In the genomic region with DNA sequence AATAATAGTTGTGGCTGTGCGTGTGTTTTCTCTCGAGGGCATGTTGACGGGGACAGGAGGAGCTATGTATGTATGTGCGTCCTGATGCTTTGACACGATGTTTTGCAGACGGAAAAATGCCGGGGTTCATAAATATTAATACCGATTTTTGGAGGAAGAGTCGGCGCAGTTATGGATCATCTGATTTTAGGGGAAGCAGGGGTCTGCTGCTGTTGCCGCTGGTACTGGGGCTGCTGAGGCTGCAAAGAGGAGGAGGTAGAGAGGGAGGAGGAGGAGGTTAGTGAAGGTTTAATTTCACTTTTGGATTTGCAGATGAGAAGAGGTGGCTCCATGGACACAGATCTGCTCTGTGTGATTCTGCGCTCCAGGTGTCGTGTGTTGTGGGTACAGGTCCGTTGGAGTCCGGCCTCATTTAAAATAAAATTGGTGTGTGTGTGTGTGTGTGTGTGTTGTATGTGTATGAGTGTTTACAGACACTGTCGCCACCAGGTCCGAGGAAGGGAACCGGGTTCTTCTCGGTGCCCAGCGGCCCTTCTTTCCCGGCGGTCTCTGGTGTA, we compare ENCODE assay signal across 8 mouse cellular contexts. TPM values are rescaled to one million over a fixed set of nuclear protein-coding genes. Genes with fewer than 3 reads are reported as not detected.
A peak's percentile ranks its signal among the peaks of the same experiment; 100 is the strongest.
DNase-seq lines count a peak whose midpoint lies in the region; ATAC-seq and TF ChIP-seq lines count a peak whose summit lies in the region.

No protein-coding gene starts in this region.

- no peak for ATAC-seq in G1E (ENCODE audit: extremely low read depth, insufficient number of reproducible peaks, low FRiP score, poor library complexity, severe bottlenecking)
- no peak; the same call in 1 of the 2 replicates for ATAC-seq in hindbrain, postnatal 0 days
- ATAC-seq in neural tube, embryonic 14.5 days (ENCODE audit: low read depth): no peak; the same call in none of the 2 replicates

- DNase-seq in kidney, adult 2 months: peak; percentile 49
- DNase-seq in kidney, postnatal 4 days: no peak
- DNase-seq in G1E (ENCODE audit: low spot score): no peak
- no peak for DNase-seq in forebrain, embryonic 10.5 days (ENCODE audit: extremely low spot score, low spot score)
- peak; percentile 46 for DNase-seq in hindbrain, postnatal 0 days (ENCODE audit: low spot score)
- peak; percentile 58 for DNase-seq in liver, adult 2 months (ENCODE audit: extremely low read depth, low read depth, low spot score)
- no peak for DNase-seq in cerebellum, postnatal 36 days

- H3K79me2 ChIP-seq in liver, adult 2 months (ENCODE audit: control insufficient read depth, insufficient read depth, low read length): peaks cover 26% of the 10 kb centered on the region

- TF ChIP-seq CTCF in kidney, adult 2 months (conservative IDR thresholded peaks at IDR 0.05; ENCODE audit: insufficient read depth, insufficient read length, low read depth, low read length): no peak
- no peak for TF ChIP-seq CTCF in G1E (IDR thresholded peaks at IDR 0.05; ENCODE audit: low read depth, low read length)
- TF ChIP-seq CTCF in hindbrain, postnatal 0 days (IDR thresholded peaks at IDR 0.05; ENCODE audit: low read depth): no peak
- no peak for TF ChIP-seq CTCF in liver, adult 2 months (IDR thresholded peaks at IDR 0.05; ENCODE audit: low read depth, low read length)

- no peaks in the 10 kb centered on the region for H3K27me3 ChIP-seq in kidney, adult 2 months (replicated peaks; ENCODE audit: control insufficient read depth, insufficient read depth, low read length)
- no peaks in the 10 kb centered on the region for H3K27me3 ChIP-seq in G1E (ENCODE audit: insufficient read depth, low read length)
- no peaks in the 10 kb centered on the region for H3K27me3 ChIP-seq in forebrain, embryonic 10.5 days (ENCODE audit: poor library complexity, severe bottlenecking)
- H3K27me3 ChIP-seq in hindbrain, postnatal 0 days (ENCODE audit: insufficient read depth, low read length): no peaks in the 10 kb centered on the region
- H3K27me3 ChIP-seq in liver, adult 2 months (ENCODE audit: control insufficient read depth, insufficient read depth, low read length): no peaks in the 10 kb centered on the region
- no peaks in the 10 kb centered on the region for H3K27me3 ChIP-seq in neural tube, embryonic 14.5 days (ENCODE audit: control insufficient read depth, insufficient read depth, low read length)

- peaks cover 4% of the 10 kb centered on the region for H3K4me1 ChIP-seq in kidney, adult 2 months (ENCODE audit: control insufficient read depth, insufficient read depth, low read length)
- peaks cover 43% of the 10 kb centered on the region for H3K4me1 ChIP-seq in G1E (ENCODE audit: insufficient read depth, low read depth, low read length)
- peaks cover 28% of the 10 kb centered on the region for H3K4me1 ChIP-seq in forebrain, embryonic 10.5 days
- peaks cover 9% of the 10 kb centered on the region for H3K4me1 ChIP-seq in hindbrain, postnatal 0 days (ENCODE audit: insufficient read depth, low read length)
- peaks cover 13% of the 10 kb centered on the region; the same call in 1 of the 2 replicates for H3K4me1 ChIP-seq in liver, adult 2 months (ENCODE audit: control insufficient read depth, insufficient read depth, low read length)
- H3K4me1 ChIP-seq in neural tube, embryonic 14.5 days (ENCODE audit: control insufficient read depth, insufficient read depth, low read length): peaks cover 5% of the 10 kb centered on the region

- H3K4me2 ChIP-seq in hindbrain, postnatal 0 days (ENCODE audit: low read depth, low read length): peak overlapping the region; percentile 87
- H3K4me2 ChIP-seq in neural tube, embryonic 14.5 days (ENCODE audit: low read depth, low read length): peak overlapping the region; percentile 84

- TF ChIP-seq POLR2A in kidney, adult 2 months (IDR thresholded peaks at IDR 0.05; ENCODE audit: low read depth, low read length): no peak
- TF ChIP-seq POLR2A in liver, adult 2 months (IDR thresholded peaks at IDR 0.05; ENCODE audit: extremely low read depth, insufficient read depth, low read length): no peak

- H3K9ac ChIP-seq in hindbrain, postnatal 0 days (replicated peaks; ENCODE audit: low read length): peak overlapping the region; percentile 99
- peak overlapping the region; percentile 99 for H3K9ac ChIP-seq in liver, adult 2 months (ENCODE audit: low read depth, low read length)
- H3K9ac ChIP-seq in neural tube, embryonic 14.5 days (replicated peaks; ENCODE audit: low read depth, low read length): peak overlapping the region; percentile 99

- H3K36me3 ChIP-seq in kidney, adult 2 months (ENCODE audit: control insufficient read depth, insufficient read depth, low read length): no peaks in the 10 kb centered on the region
- H3K36me3 ChIP-seq in G1E (replicated peaks): peaks cover 10% of the 10 kb centered on the region
- H3K36me3 ChIP-seq in forebrain, embryonic 10.5 days (replicated peaks): no peaks in the 10 kb centered on the region; the same call in 1 of the 2 replicates
- no peaks in the 10 kb centered on the region for H3K36me3 ChIP-seq in hindbrain, postnatal 0 days (ENCODE audit: insufficient read depth, low read length)
- no peaks in the 10 kb centered on the region for H3K36me3 ChIP-seq in liver, adult 2 months (ENCODE audit: control insufficient read depth, insufficient read depth, low read length)
- no peaks in the 10 kb centered on the region for H3K36me3 ChIP-seq in neural tube, embryonic 14.5 days (ENCODE audit: control insufficient read depth, insufficient read depth, low read length)

- under 1% methylated on average over 22 of the region's 22 CpGs for WGBS in kidney, adult 2 months
- WGBS in forebrain, embryonic 10.5 days: under 1% methylated on average over 22 of the region's 22 CpGs
- under 1% methylated on average over 22 of the region's 22 CpGs for WGBS in hindbrain, postnatal 0 days
- under 1% methylated on average over 22 of the region's 22 CpGs for WGBS in liver, adult 2 months
- WGBS in neural tube, embryonic 14.5 days: under 1% methylated on average over 22 of the region's 22 CpGs

- H3K27ac ChIP-seq in kidney, adult 2 months (ENCODE audit: insufficient read depth, low read depth, low read length): peak overlapping the region; percentile 98
- peak overlapping the region; percentile 96 for H3K27ac ChIP-seq in forebrain, embryonic 10.5 days
- H3K27ac ChIP-seq in hindbrain, postnatal 0 days: peak overlapping the region; percentile 96
- peak overlapping the region; percentile 96 for H3K27ac ChIP-seq in liver, adult 2 months (replicated peaks; ENCODE audit: insufficient read depth, low read depth, low read length)
- peak overlapping the region; percentile 88 for H3K27ac ChIP-seq in neural tube, embryonic 14.5 days (ENCODE audit: low read depth, low read length)

- H3K9me3 ChIP-seq in G1E (replicated peaks): no peaks in the 10 kb centered on the region; the same call in 1 of the 2 replicates
- peaks cover 7% of the 10 kb centered on the region; the same call in 1 of the 2 replicates for H3K9me3 ChIP-seq in forebrain, embryonic 10.5 days
- peaks cover 2% of the 10 kb centered on the region; the same call in 1 of the 2 replicates for H3K9me3 ChIP-seq in hindbrain, postnatal 0 days (ENCODE audit: low read length)
- H3K9me3 ChIP-seq in neural tube, embryonic 14.5 days (ENCODE audit: control insufficient read depth, low read length): no peaks in the 10 kb centered on the region

- peak overlapping the region; percentile 85 for H3K4me3 ChIP-seq in kidney, adult 2 months (ENCODE audit: insufficient read depth, low read depth, low read length)
- peak overlapping the region; percentile 93 for H3K4me3 ChIP-seq in G1E (ENCODE audit: low read depth, low read length)
- H3K4me3 ChIP-seq in forebrain, embryonic 10.5 days: peak overlapping the region; percentile 84
- peak overlapping the region; percentile 96 for H3K4me3 ChIP-seq in hindbrain, postnatal 0 days (ENCODE audit: low read length)
- H3K4me3 ChIP-seq in liver, adult 2 months (ENCODE audit: insufficient read depth, low read depth, low read length): peak overlapping the region; percentile 95
- peak overlapping the region; percentile 86 for H3K4me3 ChIP-seq in neural tube, embryonic 14.5 days (ENCODE audit: low read depth, low read length)

RNA-seq across cellular contexts. Expression of a gene that starts 0.5 kb away (rescaled TPM):
- 9.2 and 12.6 TPM in 2 replicates for polyA plus RNA-seq in kidney, adult 2 months (2012; rRNA removed)
- 106 and 111 TPM in 2 replicates for total RNA-seq in G1E (2014; fragmentation: Nextera tagmentation)
- 8.8 and 13.4 TPM in 2 replicates for total RNA-seq in G1E (2017)
- polyA plus RNA-seq in G1E (2012): 13.4 and 16.3 TPM in 2 replicates
- 5.6 and 7.8 TPM in 2 replicates for polyA plus RNA-seq in forebrain, embryonic 10.5 days (2016; fragmentation: Nextera tagmentation; extraction: Ambion mirVana)
- total RNA-seq in hindbrain, postnatal 0 days (2014; rRNA removed): 3.8 and 4.7 TPM in 2 replicates
- 11.1 and 12.8 TPM in 2 replicates for polyA plus RNA-seq in hindbrain, postnatal 0 days (2015; fragmentation: Nextera tagmentation; extraction: Ambion mirVana)
- total RNA-seq in liver, adult 2 months (2014; rRNA removed): 23.4 and 27.3 TPM in 2 replicates
- 12.2 and 13.7 TPM in 2 replicates for polyA plus RNA-seq in liver, adult 2 months (2012; rRNA removed)
- 8.9 and 10.6 TPM in 2 replicates for polyA plus RNA-seq in neural tube, embryonic 14.5 days (2014; fragmentation: Nextera tagmentation; extraction: Ambion mirVana)

Comparison
In these comparisons a context has a peak if more than half of its experiments do, and no peak if none do; other contexts are left out.
1. DNase-seq: peak in kidney, adult 2 months (single experiment), hindbrain, postnatal 0 days (single experiment) and liver, adult 2 months (single experiment); none in kidney, postnatal 4 days (0 of 2), G1E (single experiment), forebrain, embryonic 10.5 days (single experiment) and cerebellum, postnatal 36 days (0 of 2).
2. Peak in every context shown above with its lines, with median percentiles within 50 percentile points of each other: H3K27ac ChIP-seq, H3K4me3 ChIP-seq and H3K9ac ChIP-seq.